Mouse (Mus musculus) intestine, embryonic 16.5 days (tissue): ENCODE measurements around the gene Ptpn5. TPM values are rescaled to one million over a fixed set of nuclear protein-coding genes. Genes with fewer than 3 reads are reported as not detected.

Experiments used
- ATAC-seq: fragments of 200-750 bp; cut with Nextera tagmentation; 2 replicates; pipeline ENCODE4 v1.8.0; 2017; ENCODE audit warnings: moderate TSS enrichment, moderate library complexity
- H3K27ac ChIP-seq: fragments of 300-500 bp; sonication (generic); 2 replicates; pipeline ENCODE4 v1.5.1; 2014; ENCODE audit warnings: mild to moderate bottlenecking, low read length
- H3K27me3 ChIP-seq: fragments of 300-500 bp; sonication (generic); replicated peaks from 2 replicates; pipeline ENCODE4 v1.6.1; 2014; ENCODE audit warnings: low read length, control low read depth, mixed read lengths; ENCODE audit not compliant: control insufficient read depth, insufficient read depth
- H3K36me3 ChIP-seq: fragments of 300-500 bp; sonication (generic); 2 replicates; pipeline ENCODE4 v1.6.1; 2014; ENCODE audit warnings: low read length, control low read depth; ENCODE audit not compliant: control insufficient read depth, insufficient read depth
- H3K4me1 ChIP-seq: fragments of 300-500 bp; sonication (generic); 2 replicates; pipeline ENCODE4 v1.6.1; 2014; ENCODE audit warnings: low read length, control low read depth, mixed read lengths; ENCODE audit not compliant: control insufficient read depth, insufficient read depth
- H3K4me2 ChIP-seq: fragments of 300-500 bp; sonication (generic); 2 replicates; pipeline ENCODE4 v1.6.1; 2014; ENCODE audit warnings: low read depth, low read length, control low read depth
- H3K4me3 ChIP-seq: fragments of 300-500 bp; sonication (generic); 2 replicates; pipeline ENCODE4 v1.5.1; 2014; ENCODE audit warnings: mild to moderate bottlenecking, low read length
- H3K9ac ChIP-seq: fragments of 300-500 bp; sonication (generic); 2 replicates; pipeline ENCODE4 v1.6.1; 2014; ENCODE audit warnings: low read depth, low read length
- H3K9me3 ChIP-seq: fragments of 300-500 bp; sonication (generic); 2 replicates; pipeline ENCODE4 v1.6.1; 2016; ENCODE audit warnings: low read length, control low read depth; ENCODE audit not compliant: control insufficient read depth
- WGBS: fragments of 180-500 bp; shearing (Covaris S2); extraction: QIAGEN DNeasy Blood & Tissue Kit; methylation state at CpG from one replicate; pipeline ENCODE4 v1.1.7; 2014; 5-methylcytosine and 5-hydroxymethylcytosine counted together
- polyA plus RNA-seq: library from polyadenylated mRNA; unstranded; fragments of >200 nt; fragmentation: Nextera tagmentation; extraction: Ambion mirVana; gene quantifications from 2 replicates; pipeline ENCODE4 v1.2.1, GENCODE M21; 2015

The Ptpn5 gene
- polyA plus RNA-seq, 1 experiment from 2014 or later, result 1.3 TPM

DNA sequence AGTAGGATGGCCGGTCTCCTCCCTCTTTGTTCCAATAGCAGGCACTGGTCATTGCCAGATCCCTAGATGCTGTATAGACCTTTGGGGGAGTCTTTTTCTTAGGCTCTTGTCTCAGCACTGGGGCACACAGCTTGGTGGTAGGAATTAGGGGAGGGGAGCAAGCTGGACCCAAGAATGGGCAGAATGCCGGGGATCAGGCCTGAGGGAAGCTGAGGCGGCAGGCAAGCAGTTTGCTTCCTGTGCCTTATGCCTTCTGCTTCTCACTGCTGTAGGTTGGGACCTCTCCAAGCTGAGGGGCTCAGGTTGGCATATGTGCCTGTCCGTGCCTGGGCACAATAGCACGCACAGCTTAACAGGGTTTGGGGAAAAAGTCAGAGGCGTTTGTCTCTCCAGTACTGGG lies 57.3 kb downstream of the Ptpn5 start:
- Histone ChIP-seq H3K4me1 (peaks cover 23% of the 10 kb centered on the region), H3K4me2 (no peak overlapping the region), H3K9ac (no peak overlapping the region), H3K27ac (no peak overlapping the region), H3K9me3 (no peaks in the 10 kb centered on the region), H3K4me3 (no peak overlapping the region), H3K27me3 (no peaks in the 10 kb centered on the region), H3K36me3 (no peaks in the 10 kb centered on the region)
- no peak for ATAC-seq
- WGBS, result 87% methylated on average over 6 of the region's 6 CpGs

GRCm38 (mm10) chr7:47073536-47074521 lies 59.7 kb downstream of the Ptpn5 start:
- no peak overlapping the region for H3K9ac ChIP-seq
- no peaks in the 10 kb centered on the region for H3K9me3 ChIP-seq
- no peak overlapping the region for H3K4me3 ChIP-seq
- peak; percentile 57 for ATAC-seq
- H3K27me3 ChIP-seq, result no peaks in the 10 kb centered on the region
- H3K36me3 ChIP-seq, result no peaks in the 10 kb centered on the region
- WGBS, result 38% methylated on average over 18 of the region's 18 CpGs
- peaks cover 19% of the 10 kb centered on the region for H3K4me1 ChIP-seq
- peak overlapping the region; percentile 31 for H3K27ac ChIP-seq
- H3K4me2 ChIP-seq, result no peak overlapping the region

DNA sequence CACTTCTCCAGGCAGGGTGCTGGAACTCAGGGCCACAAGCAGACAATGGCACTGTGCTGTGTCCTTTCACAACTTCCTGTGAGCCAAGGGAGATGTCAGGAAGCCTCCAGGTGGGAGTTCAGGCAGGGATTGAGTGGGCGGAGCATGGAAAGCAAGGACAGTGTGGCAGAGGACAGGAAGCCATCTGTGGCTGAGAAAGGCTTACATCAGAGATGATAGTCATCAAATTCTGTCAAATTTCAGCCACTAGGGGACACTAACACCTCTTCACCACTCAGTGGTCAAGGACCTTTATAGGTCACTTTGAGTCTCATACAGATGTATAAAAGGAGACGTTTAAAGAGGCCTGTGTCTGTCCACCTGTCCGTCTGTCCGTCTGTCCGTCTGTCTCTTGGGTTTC lies 60.9 kb downstream of the Ptpn5 start:
- H3K4me3 ChIP-seq, result no peak overlapping the region
- H3K4me2 ChIP-seq, result no peak overlapping the region
- H3K4me1 ChIP-seq, result peaks cover 16% of the 10 kb centered on the region
- no peaks in the 10 kb centered on the region for H3K27me3 ChIP-seq
- no peak overlapping the region for H3K27ac ChIP-seq
- no peaks in the 10 kb centered on the region for H3K9me3 ChIP-seq
- no peak overlapping the region for H3K9ac ChIP-seq
- WGBS, result 79% methylated on average over 5 of the region's 5 CpGs
- no peaks in the 10 kb centered on the region for H3K36me3 ChIP-seq
- ATAC-seq, result no peak

DNA sequence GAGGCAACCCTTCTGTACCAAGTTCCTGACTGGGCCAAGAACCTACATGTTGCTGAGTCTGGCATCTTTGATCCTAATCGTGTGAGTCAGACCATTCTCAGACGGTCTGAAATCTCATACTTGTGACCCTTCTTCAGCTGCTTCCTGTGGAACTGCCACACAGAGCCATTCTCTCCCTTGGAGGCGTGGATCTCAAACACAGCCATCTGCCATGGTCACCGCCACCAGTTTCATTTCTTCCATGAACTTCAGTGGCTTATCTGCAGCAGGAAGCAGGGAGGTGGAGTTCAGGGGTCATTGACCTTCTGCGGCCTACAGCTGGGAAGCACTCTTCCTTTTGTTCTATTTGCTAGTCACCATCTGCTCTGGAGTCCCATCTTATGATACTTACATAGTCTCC lies 65.6 kb downstream of the Ptpn5 start:
- H3K27me3 ChIP-seq, result no peaks in the 10 kb centered on the region
- peak; percentile 47 for ATAC-seq
- 0 out of 2 replicates have a peak, but pooled peaks cover under 1% of the 10 kb centered on the region for H3K4me1 ChIP-seq
- H3K27ac ChIP-seq, result no peak overlapping the region
- 69% methylated on average over 5 of the region's 5 CpGs for WGBS
- no peak overlapping the region for H3K9ac ChIP-seq
- no peaks in the 10 kb centered on the region for H3K36me3 ChIP-seq
- no peak overlapping the region for H3K4me3 ChIP-seq
- no peaks in the 10 kb centered on the region for H3K9me3 ChIP-seq
- H3K4me2 ChIP-seq, result no peak overlapping the region

DNA sequence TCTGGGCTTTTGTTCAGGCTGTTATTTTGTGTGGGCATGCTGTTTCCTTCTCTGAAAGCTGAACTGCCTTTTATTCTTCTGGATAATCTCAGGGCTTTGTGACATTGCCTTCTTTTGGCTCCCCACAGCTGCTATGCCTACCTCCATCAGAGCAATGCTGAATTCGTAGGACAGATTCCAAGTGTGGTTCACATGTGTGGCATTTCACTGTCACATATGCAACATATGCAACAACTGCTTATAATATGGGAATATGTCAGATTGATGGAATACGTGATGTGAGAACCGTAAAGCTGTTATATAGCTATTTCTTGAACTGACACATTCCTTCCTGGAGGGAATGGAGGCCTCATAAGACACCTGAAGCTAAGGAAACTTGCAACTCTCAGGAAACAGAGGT lies 66.5 kb downstream of the Ptpn5 start:
- Histone ChIP-seq H3K4me2 (no peak overlapping the region), H3K4me1 (no peaks in the 10 kb centered on the region), H3K27ac (no peak overlapping the region), H3K9ac (no peak overlapping the region), H3K27me3 (no peaks in the 10 kb centered on the region), H3K4me3 (no peak overlapping the region), H3K36me3 (no peaks in the 10 kb centered on the region), H3K9me3 (no peaks in the 10 kb centered on the region)
- no peak for ATAC-seq
- WGBS, result 84% methylated on average over 3 of the region's 3 CpGs

GRCm38 (mm10) chr7:47061560-47061959 lies 71.9 kb downstream of the Ptpn5 start:
- H3K4me1 ChIP-seq, result no peaks in the 10 kb centered on the region; the same call in 1 of the 2 replicates
- no peaks in the 10 kb centered on the region for H3K27me3 ChIP-seq
- H3K4me2 ChIP-seq, result peak overlapping the region; percentile 32; the same call in 1 of the 2 replicates
- no peaks in the 10 kb centered on the region for H3K36me3 ChIP-seq
- no peak overlapping the region for H3K4me3 ChIP-seq
- no peak for ATAC-seq
- H3K9ac ChIP-seq, result no peak overlapping the region
- H3K9me3 ChIP-seq, result no peaks in the 10 kb centered on the region
- no peak overlapping the region for H3K27ac ChIP-seq
- 80% methylated on average over 5 of the region's 5 CpGs for WGBS

DNA sequence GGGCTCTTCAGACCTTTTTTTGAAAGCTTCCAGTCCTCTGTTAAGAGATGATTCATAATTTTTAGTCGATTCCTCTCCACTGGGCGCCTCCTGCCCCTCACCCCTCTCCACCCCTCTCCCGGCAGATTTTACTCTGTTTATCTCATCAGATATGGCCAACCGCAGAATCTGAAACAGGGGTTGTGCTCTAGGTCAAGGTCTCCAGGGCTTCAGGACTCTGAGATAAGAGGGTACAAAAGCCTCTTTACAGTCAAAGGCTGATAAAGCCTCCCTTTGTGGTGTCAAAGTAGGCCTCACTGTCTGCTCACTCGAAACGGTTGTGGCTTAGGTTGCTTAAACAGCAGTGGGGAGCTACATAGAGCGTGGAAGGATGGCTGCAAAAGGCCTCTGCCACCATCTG lies 74.1 kb downstream of the Ptpn5 start:
- Histone ChIP-seq H3K36me3 (peaks cover 2% of the 10 kb centered on the region; the same call in 1 of the 2 replicates), H3K4me3 (no peak overlapping the region), H3K27ac (peak overlapping the region; percentile 74), H3K4me2 (no peak overlapping the region), H3K9ac (no peak overlapping the region), H3K9me3 (no peaks in the 10 kb centered on the region), H3K27me3 (no peaks in the 10 kb centered on the region), H3K4me1 (peaks cover 4% of the 10 kb centered on the region)
- ATAC-seq, result peak; percentile 90
- WGBS, result 49% methylated on average over 7 of the region's 7 CpGs

- peaks cover 10% of the 10 kb centered on the region; the same call in 1 of the 2 replicates for H3K36me3 ChIP-seq
- no peak overlapping the region for H3K4me2 ChIP-seq
- 81% methylated on average over 4 of the region's 4 CpGs for WGBS
- H3K4me1 ChIP-seq, result peaks cover 21% of the 10 kb centered on the region
- no peak overlapping the region for H3K27ac ChIP-seq
- no peaks in the 10 kb centered on the region for H3K9me3 ChIP-seq
- no peaks in the 10 kb centered on the region for H3K27me3 ChIP-seq
- no peak overlapping the region for H3K4me3 ChIP-seq
- no peak overlapping the region for H3K9ac ChIP-seq
- ATAC-seq, result no peak
Measured at GRCm38 (mm10) chr7:47056273-47056672, 77.2 kb downstream of the Ptpn5 start.

DNA sequence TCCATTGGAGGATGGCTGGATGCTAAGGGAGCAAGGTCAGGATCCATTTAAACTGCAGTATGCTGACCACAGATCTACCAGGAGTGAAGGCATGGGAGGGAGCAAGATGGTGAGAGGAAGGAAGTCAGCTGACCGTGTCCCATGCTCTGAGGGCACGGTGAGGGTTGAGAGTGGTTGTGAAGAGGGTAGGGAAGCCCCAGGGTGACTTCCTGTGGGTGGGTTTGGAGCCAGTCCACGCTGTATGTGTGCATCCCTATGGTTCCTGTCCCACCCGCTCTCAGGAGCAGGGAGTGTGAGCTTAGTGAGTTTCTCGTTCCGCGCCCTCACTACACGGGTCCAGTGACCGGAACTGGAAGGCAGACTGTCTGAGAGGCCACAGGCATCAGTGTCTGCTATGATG lies 77.7 kb downstream of the Ptpn5 start:
- H3K4me3 ChIP-seq, result no peak overlapping the region
- H3K4me1 ChIP-seq, result peaks cover 24% of the 10 kb centered on the region
- H3K36me3 ChIP-seq, result peaks cover 10% of the 10 kb centered on the region; the same call in 1 of the 2 replicates
- WGBS, result 71% methylated on average over 9 of the region's 9 CpGs
- no peak overlapping the region for H3K9ac ChIP-seq
- ATAC-seq, result no peak
- H3K4me2 ChIP-seq, result no peak overlapping the region
- H3K27me3 ChIP-seq, result no peaks in the 10 kb centered on the region
- no peak overlapping the region for H3K27ac ChIP-seq
- H3K9me3 ChIP-seq, result no peaks in the 10 kb centered on the region
